Mouse (Mus musculus): Measurements from ENCODE around the gene Ppm1g. TPM values are rescaled to one million over a fixed set of nuclear protein-coding genes. Genes with fewer than 3 reads are reported as not detected.
"Not testable (repeated sequence)": the region's sequence is repeated elsewhere in the genome, so short reads cannot be mapped to it uniquely, and the experiment has no call there.

The Ppm1g gene
- total RNA-seq, 2 experiments from 2014 or later = 84.9 to 85.7 TPM

GRCm38 (mm10) chr5:31219911-31220447 is 508 bp downstream of the Ppm1g start:
- peak; percentile 51 to 63 for DNase-seq (ENCODE audit: low spot score in 2 of 2)

DNA sequence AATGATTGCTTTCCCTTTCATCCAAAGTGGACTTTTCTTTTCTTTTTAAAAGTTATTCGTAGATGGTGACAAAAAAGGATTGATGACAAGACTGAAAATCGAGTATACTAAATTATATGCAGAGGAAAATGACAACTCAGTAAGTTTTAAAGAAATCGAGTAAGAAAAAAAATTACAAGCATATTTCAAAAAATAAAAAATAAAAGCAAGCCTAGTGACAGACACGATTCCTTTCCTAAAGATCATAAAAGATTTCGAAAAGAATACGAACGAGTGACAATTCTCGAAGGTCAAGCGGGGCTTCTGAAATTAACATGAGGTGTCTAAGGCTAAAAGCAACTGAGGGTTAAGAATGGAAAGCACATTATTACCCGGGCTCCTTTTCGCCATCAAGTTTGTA is 1.0 kb downstream of the Ppm1g start:
- no peak for DNase-seq (ENCODE audit: low spot score in 2 of 2)

DNA sequence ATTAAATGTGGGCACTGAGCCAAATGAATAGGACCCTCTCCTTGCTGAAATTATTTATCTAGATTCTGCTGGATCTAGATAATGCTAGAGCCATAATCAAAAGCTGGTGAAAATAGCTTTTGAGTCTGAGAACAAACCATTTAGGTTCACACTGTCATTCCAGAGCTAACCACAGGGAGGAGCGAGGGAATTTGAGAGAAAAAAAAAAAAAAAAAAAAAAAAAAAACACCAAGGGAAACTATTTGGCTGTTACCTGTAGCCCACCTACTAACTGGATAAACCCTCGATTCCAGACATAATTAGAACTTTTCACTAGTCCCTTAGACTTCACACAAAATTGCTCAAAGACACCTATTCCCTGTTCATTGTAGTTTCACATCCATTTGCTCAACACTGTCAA is 1.4 kb downstream of the Ppm1g start:
- DNase-seq (ENCODE audit: low spot score in 2 of 2) = no peak

- no peak for DNase-seq (ENCODE audit: low spot score in 2 of 2)
Measured at GRCm38 (mm10) chr5:31218294-31218693, 2.2 kb downstream of the Ppm1g start.

- not testable (repeated sequence) for DNase-seq (ENCODE audit: low spot score in 2 of 2)
Measured at GRCm38 (mm10) chr5:31216554-31216953, 3.9 kb downstream of the Ppm1g start.

- no peak for DNase-seq (ENCODE audit: low spot score in 2 of 2)
Measured at GRCm38 (mm10) chr5:31204421-31204820, 16.1 kb downstream of the Ppm1g start.

DNA sequence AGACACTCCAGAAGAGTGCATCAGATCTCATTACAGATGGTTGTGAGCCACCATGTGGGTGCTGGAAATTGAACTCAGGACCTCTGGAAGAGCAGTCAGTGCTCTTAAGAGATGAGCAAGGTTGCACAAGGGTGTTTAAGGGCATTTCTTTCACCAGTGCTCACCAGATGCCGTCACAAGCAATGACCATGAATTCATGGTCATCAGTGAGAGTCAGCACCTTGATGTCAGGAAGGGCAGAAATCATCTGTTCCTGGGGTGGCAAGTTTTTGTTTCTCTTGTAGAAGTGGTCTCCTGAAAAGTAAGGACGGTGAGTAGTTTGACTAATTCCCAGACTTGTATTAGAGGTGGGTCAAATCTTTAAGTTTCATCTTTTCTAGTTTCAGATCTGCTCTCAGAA is 16.6 kb downstream of the Ppm1g start:
- DNase-seq (ENCODE audit: low spot score in 2 of 2) = no peak

- DNase-seq (ENCODE audit: low spot score in 2 of 2) = no peak
Measured at GRCm38 (mm10) chr5:31202933-31203332, 17.6 kb downstream of the Ppm1g start.

GRCm38 (mm10) chr5:31201742-31202590 is 18.5 kb downstream of the Ppm1g start, which contains the start of gene Zfp513:
Zfp513 (minus strand) TSS chr5:31202303.
- DNase-seq (ENCODE audit: low spot score in 2 of 2) = peak; percentile 95 to 99

- no peak for DNase-seq (ENCODE audit: low spot score in 2 of 2)
Measured at GRCm38 (mm10) chr5:31201042-31201741, 19.3 kb downstream of the Ppm1g start.

GRCm38 (mm10) chr5:31200327-31200768 is 20.1 kb downstream of the Ppm1g start:
- DNase-seq (ENCODE audit: low spot score in 2 of 2) = no peak

- DNase-seq (ENCODE audit: low spot score in 2 of 2) = no peak
Measured at GRCm38 (mm10) chr5:31199893-31200292, 20.6 kb downstream of the Ppm1g start.

- DNase-seq (ENCODE audit: low spot score in 2 of 2) = no peak
Measured at GRCm38 (mm10) chr5:31199321-31199892, 21.1 kb downstream of the Ppm1g start.

DNA sequence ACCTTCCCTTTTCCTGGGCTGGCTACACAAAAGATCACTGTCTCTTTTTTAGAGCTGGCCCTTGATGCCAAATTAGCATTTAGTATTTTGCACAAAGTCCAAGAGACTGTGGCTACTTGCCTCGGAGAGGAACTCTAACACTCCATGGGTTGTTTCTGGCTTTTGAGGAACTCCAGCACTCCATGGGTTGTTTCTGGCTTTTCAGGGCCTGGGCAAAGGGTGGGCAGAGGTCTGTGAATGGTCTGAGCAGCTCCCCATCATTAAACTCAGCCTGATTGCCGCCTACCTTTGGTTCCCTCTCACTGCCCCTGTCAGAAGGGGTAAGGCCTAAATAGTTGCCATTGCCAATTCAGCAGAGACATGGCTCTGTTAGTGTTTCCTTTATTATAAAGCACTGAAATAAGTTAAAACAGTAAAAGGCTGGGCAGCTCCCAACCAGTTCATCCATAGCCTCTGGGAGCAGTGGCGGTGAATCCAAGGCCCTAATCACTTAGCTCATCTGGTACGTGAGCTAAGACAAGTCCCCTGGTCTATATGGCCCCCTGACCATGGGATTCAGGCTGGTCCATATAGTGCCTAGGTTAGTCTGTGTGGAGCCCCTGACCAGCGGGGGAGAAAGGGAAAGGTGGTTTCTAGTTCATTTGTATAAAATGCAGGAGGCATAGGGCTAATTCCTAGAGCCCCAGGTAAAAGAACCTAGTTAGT is 21.7 kb downstream of the Ppm1g start:
- DNase-seq (ENCODE audit: low spot score in 2 of 2) = no peak

DNA sequence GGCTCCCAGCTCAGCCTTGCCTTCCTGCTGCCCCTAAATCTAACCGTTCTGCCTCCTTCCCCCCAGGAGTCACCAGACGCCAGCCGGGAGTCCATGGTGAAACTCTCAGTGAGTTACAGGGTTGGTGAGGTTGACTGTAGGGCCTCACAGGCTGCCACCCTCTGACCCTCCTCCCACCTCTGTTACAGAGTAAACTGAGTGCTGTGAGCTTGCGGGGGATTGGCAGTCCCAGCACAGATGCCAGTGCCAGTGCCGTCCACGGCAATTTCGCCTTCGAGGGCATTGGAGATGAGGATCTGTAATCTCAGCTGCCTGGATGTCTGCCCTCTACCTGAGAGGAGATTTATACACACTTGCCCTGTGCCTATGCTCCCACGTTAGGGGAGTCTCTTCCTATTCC is 22.3 kb downstream of the Ppm1g start:
- DNase-seq (ENCODE audit: low spot score in 2 of 2) = no peak

DNA sequence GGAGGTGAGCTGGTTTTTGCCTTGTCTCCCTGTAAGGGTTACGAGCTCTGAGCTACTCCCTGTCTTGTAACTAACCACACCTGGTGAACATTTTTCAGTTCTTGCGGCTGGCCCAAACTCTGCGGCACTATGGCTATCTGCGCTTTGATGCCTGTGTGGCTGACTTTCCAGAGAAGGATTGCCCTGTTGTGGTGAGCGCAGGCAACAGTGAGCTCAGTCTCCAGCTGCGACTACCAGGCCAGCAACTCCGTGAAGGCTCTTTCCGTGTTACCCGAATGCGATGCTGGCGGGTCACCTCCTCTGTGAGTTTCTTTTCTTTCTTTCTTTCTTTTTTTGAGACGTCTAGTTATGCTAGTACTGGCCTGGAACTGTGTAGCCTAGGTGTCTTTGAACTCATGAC is 23.4 kb downstream of the Ppm1g start:
- no peak for DNase-seq (ENCODE audit: low spot score in 2 of 2)

DNA sequence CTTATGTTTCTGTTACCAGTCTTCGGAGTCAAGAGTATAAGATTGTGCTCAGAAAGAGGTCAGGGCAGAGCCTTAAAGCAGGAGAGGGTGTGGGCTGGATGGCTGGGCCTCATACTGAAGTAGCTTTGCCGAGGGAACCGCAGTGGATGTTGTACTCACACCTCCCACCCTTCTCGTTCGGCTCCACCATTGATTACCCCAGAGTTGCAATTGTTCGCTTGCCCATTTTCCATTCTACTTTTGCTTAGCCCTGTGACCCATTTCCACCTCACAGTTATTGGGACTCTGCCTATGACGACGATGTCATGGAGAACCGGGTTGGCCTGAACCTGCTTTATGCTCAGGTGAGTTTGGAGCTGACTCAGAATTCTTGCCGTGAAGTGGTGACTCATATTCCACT is 24.3 kb downstream of the Ppm1g start:
- no peak for DNase-seq (ENCODE audit: low spot score in 2 of 2)

GRCm38 (mm10) chr5:31195671-31196070 is 24.8 kb downstream of the Ppm1g start:
- no peak for DNase-seq (ENCODE audit: low spot score in 2 of 2)

DNA sequence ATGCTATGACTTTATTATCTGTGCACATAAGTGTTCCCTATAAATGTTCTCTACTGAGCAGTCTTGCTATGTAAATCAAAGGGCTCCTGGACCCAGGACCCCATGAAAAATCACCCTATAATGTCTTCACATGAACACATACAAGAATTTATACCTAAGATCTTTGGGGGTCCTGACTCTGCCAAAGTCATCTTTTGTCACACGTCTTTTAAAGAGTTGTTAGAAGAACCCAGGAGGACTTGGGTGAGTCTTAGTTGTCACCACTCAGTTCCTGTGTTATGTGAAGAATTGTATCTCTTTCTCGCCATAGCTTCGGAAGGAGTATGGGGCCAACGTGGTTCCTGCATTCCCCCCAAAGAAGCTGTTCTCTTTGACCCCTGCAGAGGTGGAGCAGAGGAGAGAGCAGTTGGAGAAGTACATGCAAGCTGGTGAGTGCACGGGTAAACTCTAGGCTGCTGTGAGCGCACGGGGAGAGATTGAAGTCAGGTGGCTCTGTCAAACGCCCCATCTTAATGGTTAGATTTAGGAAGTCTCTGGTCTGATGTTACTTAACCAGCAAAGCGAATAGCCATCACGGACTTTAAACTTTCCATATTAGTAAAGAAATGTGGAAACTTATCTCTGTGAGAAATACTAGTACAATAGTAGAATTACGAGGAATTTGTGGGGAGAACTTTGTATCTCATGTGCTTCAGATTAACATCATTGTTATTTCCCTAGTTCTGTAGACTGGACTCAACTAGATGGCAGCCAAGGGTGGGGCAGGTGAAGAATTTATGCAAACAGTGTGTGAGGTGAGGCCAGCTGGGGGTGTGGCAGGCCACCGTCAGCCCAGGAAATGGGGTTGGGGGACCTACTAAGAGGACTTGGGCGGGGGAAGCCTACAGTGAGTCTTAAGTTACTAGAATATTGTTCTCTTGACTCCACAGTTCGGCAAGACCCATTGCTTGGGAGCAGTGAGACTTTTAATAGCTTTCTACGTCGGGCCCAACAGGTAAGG is 25.7 kb downstream of the Ppm1g start:
- no peak for DNase-seq (ENCODE audit: low spot score in 2 of 2)

All from layer of hippocampus, postnatal 14 days (tissue).